Comparison of ENCODE assay signal across 9 mouse cellular contexts in genomic region chr6:49008420-49009160, GRCm38 (mm10). TPM values are rescaled to one million over a fixed set of nuclear protein-coding genes. Genes with fewer than 3 reads are reported as not detected.
DNase-seq lines count a peak whose midpoint lies in the region; ATAC-seq lines count a peak whose summit lies in the region.
"Had no signal": no experiment of that assay in that cellular context is flagged by ENCODE, and none has a peak within 500 bp of the region (broad histone marks: within the 10 kb centered on the region; RNA-seq: fewer than 3 reads in every experiment).

No protein-coding gene starts in this region.

- H3K9ac ChIP-seq in kidney, embryonic 15.5 days, result no peak overlapping the region; the same call in 1 of the 2 replicates
- no peak overlapping the region for H3K9ac ChIP-seq in intestine, embryonic 14.5 days (ENCODE audit: low read length)
- H3K9ac ChIP-seq in midbrain, embryonic 16.5 days (ENCODE audit: low read depth, low read length), result no peak overlapping the region

- WGBS in kidney, embryonic 15.5 days, result 12% methylated on average over 13 of the region's 13 CpGs
- WGBS in embryonic facial prominence, embryonic 10.5 days, result 24% methylated on average over 13 of the region's 13 CpGs
- WGBS in intestine, embryonic 14.5 days, result 11% methylated on average over 13 of the region's 13 CpGs
- WGBS in midbrain, embryonic 16.5 days, result 30% methylated on average over 13 of the region's 13 CpGs

- ATAC-seq in kidney, embryonic 15.5 days (replicated peaks; ENCODE audit: low FRiP score), result no peak
- no peak for ATAC-seq in intestine, embryonic 14.5 days (replicated peaks; ENCODE audit: low FRiP score, low TSS enrichment, low read depth)
- ATAC-seq in midbrain, embryonic 16.5 days, result no peak

- DNase-seq in kidney, adult 9 months, result no peak
- peak; percentile 11 for DNase-seq in embryonic facial prominence, embryonic 10.5 days (ENCODE audit: low spot score)
- DNase-seq in intestine, embryonic 14.5 days (ENCODE audit: low spot score), result no peak
- DNase-seq in spleen, postnatal 36 days (ENCODE audit: low spot score in 2 of 2), result no peak
- no peak for DNase-seq in cerebellum, postnatal 36 days
- no peak for DNase-seq in testis, postnatal 14 days (ENCODE audit: low spot score)

- H3K4me1 ChIP-seq in kidney, embryonic 15.5 days, result peaks cover 12% of the 10 kb centered on the region
- peaks cover 13% of the 10 kb centered on the region for H3K4me1 ChIP-seq in embryonic facial prominence, embryonic 10.5 days
- peaks cover 6% of the 10 kb centered on the region; the same call in 1 of the 2 replicates for H3K4me1 ChIP-seq in intestine, embryonic 14.5 days (replicated peaks; ENCODE audit: control insufficient read depth, insufficient read depth, low read length)
- H3K4me1 ChIP-seq in midbrain, embryonic 16.5 days (ENCODE audit: control insufficient read depth, insufficient read depth, low read length), result peaks cover 7% of the 10 kb centered on the region; the same call in 1 of the 2 replicates

- H3K9me3 ChIP-seq in kidney, embryonic 15.5 days (replicated peaks), result no peaks in the 10 kb centered on the region
- no peaks in the 10 kb centered on the region for H3K9me3 ChIP-seq in embryonic facial prominence, embryonic 10.5 days
- H3K9me3 ChIP-seq in intestine, embryonic 14.5 days (ENCODE audit: control insufficient read depth, low read length), result no peaks in the 10 kb centered on the region
- H3K9me3 ChIP-seq in midbrain, embryonic 16.5 days (replicated peaks; ENCODE audit: control insufficient read depth, low read length, poor library complexity, severe bottlenecking), result no peaks in the 10 kb centered on the region

- no peaks in the 10 kb centered on the region for H3K36me3 ChIP-seq in kidney, embryonic 15.5 days
- H3K36me3 ChIP-seq in embryonic facial prominence, embryonic 10.5 days (replicated peaks), result no peaks in the 10 kb centered on the region
- no peaks in the 10 kb centered on the region for H3K36me3 ChIP-seq in intestine, embryonic 14.5 days (ENCODE audit: control insufficient read depth, insufficient read depth, low read length)
- H3K36me3 ChIP-seq in midbrain, embryonic 16.5 days (ENCODE audit: control insufficient read depth, insufficient read depth, low read length), result no peaks in the 10 kb centered on the region

- peak overlapping the region; percentile 41 for H3K4me3 ChIP-seq in kidney, embryonic 15.5 days (replicated peaks)
- peak overlapping the region; percentile 45 for H3K4me3 ChIP-seq in embryonic facial prominence, embryonic 10.5 days
- H3K4me3 ChIP-seq in intestine, embryonic 14.5 days (ENCODE audit: low read depth, low read length), result peak overlapping the region; percentile 33
- peak overlapping the region; percentile 31 for H3K4me3 ChIP-seq in midbrain, embryonic 16.5 days (ENCODE audit: low read depth, low read length)

- no peaks in the 10 kb centered on the region for H3K27me3 ChIP-seq in kidney, embryonic 15.5 days
- H3K27me3 ChIP-seq in embryonic facial prominence, embryonic 10.5 days (replicated peaks; ENCODE audit: low read depth, poor library complexity, severe bottlenecking), result no peaks in the 10 kb centered on the region
- no peaks in the 10 kb centered on the region for H3K27me3 ChIP-seq in intestine, embryonic 14.5 days (replicated peaks; ENCODE audit: control insufficient read depth, insufficient read depth, low read length)
- no peaks in the 10 kb centered on the region for H3K27me3 ChIP-seq in midbrain, embryonic 16.5 days (ENCODE audit: control insufficient read depth, insufficient read depth, low read depth, low read length)

- H3K4me2 ChIP-seq in kidney, embryonic 15.5 days, result peak overlapping the region; percentile 65
- H3K4me2 ChIP-seq in intestine, embryonic 14.5 days (ENCODE audit: low read length), result peak overlapping the region; percentile 56
- H3K4me2 ChIP-seq in midbrain, embryonic 16.5 days (ENCODE audit: low read length), result peak overlapping the region; percentile 57

- no peak overlapping the region for H3K27ac ChIP-seq in kidney, embryonic 15.5 days
- no peak overlapping the region for H3K27ac ChIP-seq in embryonic facial prominence, embryonic 10.5 days (replicated peaks)
- no peak overlapping the region for H3K27ac ChIP-seq in intestine, embryonic 14.5 days (ENCODE audit: low read depth)
- no peak overlapping the region for H3K27ac ChIP-seq in midbrain, embryonic 16.5 days (ENCODE audit: low read length)

RNA-seq across cellular contexts. Expression of gene Svs1, which starts 21.9 kb away (rescaled TPM):
- not detected in 2 replicates for polyA plus RNA-seq in kidney, embryonic 15.5 days (2015; fragmentation: Nextera tagmentation; extraction: Ambion mirVana)
- polyA plus RNA-seq in embryonic facial prominence, embryonic 10.5 days (2016; fragmentation: Nextera tagmentation; extraction: Ambion mirVana), result not detected in 2 replicates
- not detected in 2 replicates for polyA plus RNA-seq in intestine, embryonic 14.5 days (2014; fragmentation: Nextera tagmentation; extraction: Ambion mirVana)
- polyA plus RNA-seq in midbrain, embryonic 16.5 days (2015; fragmentation: Nextera tagmentation; extraction: Ambion mirVana), result not detected in 2 replicates
- polyA plus RNA-seq: large intestine, adult 2 months had no signal

RNA-seq across cellular contexts. Expression of gene Gpnmb, which starts 27.8 kb away (rescaled TPM):
- 0.38 and 1.1 TPM in 2 replicates for polyA plus RNA-seq in kidney, embryonic 15.5 days (2015; fragmentation: Nextera tagmentation; extraction: Ambion mirVana)
- 1.1 and 2.7 TPM in 2 replicates for polyA plus RNA-seq in embryonic facial prominence, embryonic 10.5 days (2016; fragmentation: Nextera tagmentation; extraction: Ambion mirVana)
- 0.34 and 0.47 TPM in 2 replicates for polyA plus RNA-seq in intestine, embryonic 14.5 days (2014; fragmentation: Nextera tagmentation; extraction: Ambion mirVana)
- polyA plus RNA-seq in midbrain, embryonic 16.5 days (2015; fragmentation: Nextera tagmentation; extraction: Ambion mirVana), result 0.63 and 0.70 TPM in 2 replicates

RNA-seq across cellular contexts. Expression of gene Doxl2, which starts 33.8 kb away (rescaled TPM):
- not detected in 2 replicates for polyA plus RNA-seq in kidney, embryonic 15.5 days (2015; fragmentation: Nextera tagmentation; extraction: Ambion mirVana)
- not detected in 2 replicates for polyA plus RNA-seq in embryonic facial prominence, embryonic 10.5 days (2016; fragmentation: Nextera tagmentation; extraction: Ambion mirVana)
- polyA plus RNA-seq in intestine, embryonic 14.5 days (2014; fragmentation: Nextera tagmentation; extraction: Ambion mirVana), result not detected in 2 replicates
- polyA plus RNA-seq in midbrain, embryonic 16.5 days (2015; fragmentation: Nextera tagmentation; extraction: Ambion mirVana), result not detected in 2 replicates
- polyA plus RNA-seq: large intestine, adult 2 months had no signal
